Mouse (Mus musculus) hematopoietic stem cell, adult 5-6 weeks (primary cell): ENCODE results near the gene Gm8369. TPM values are rescaled to one million over a fixed set of nuclear protein-coding genes. Genes with fewer than 3 reads are reported as not detected.

Experiments
- total RNA-seq: library from RNA; stranded (forward); fragments of 172-1452, 232-1000 nt; gene quantifications from 2 replicates; pipeline ENCODE4 v1.2.3, GENCODE M21; 2017

Gm8369 gene
- total RNA-seq, 1 experiment from 2014 or later = 11.6 TPM

Other genes with a start within 250 kb of the Gm8369 start
- 0.38 TPM in 1 of 2 replicates, not detected in the other for gene Ms4a1, start 219.7 kb upstream of the Gm8369 start, total RNA-seq
- gene Ms4a5, start 202.1 kb upstream of the Gm8369 start, total RNA-seq = not detected in 2 replicates
- not detected in 2 replicates for gene Ms4a14, start 171.5 kb upstream of the Gm8369 start, total RNA-seq
- gene Ms4a7, start 149.8 kb upstream of the Gm8369 start, total RNA-seq = 2.8 TPM in 1 of 2 replicates, not detected in the other
- not detected in 2 replicates for gene Ms4a4a, start 110.4 kb upstream of the Gm8369 start, total RNA-seq
- 10.5 and 14.1 TPM in 2 replicates for gene Ms4a4c, start 81.2 kb upstream of the Gm8369 start, total RNA-seq
- 1.1 and 4.7 TPM in 2 replicates for gene Ms4a4b, start 42.4 kb upstream of the Gm8369 start, total RNA-seq
- 23.6 and 32.0 TPM in 2 replicates for gene Ms4a6c, start 16.6 kb upstream of the Gm8369 start, total RNA-seq
- gene Ms4a6b, start 30.6 kb downstream of the Gm8369 start, total RNA-seq = 15.9 and 39.4 TPM in 2 replicates
- 0.25 TPM in 1 of 2 replicates, not detected in the other for gene Ms4a4d, start 50.9 kb downstream of the Gm8369 start, total RNA-seq
- gene Ms4a6d, start 118.9 kb downstream of the Gm8369 start, total RNA-seq = 0.55 and 1.1 TPM in 2 replicates
- 7.5 and 21.3 TPM in 2 replicates for gene Ms4a2, start 137.8 kb downstream of the Gm8369 start, total RNA-seq
- 17.6 and 52.5 TPM in 2 replicates for gene Ms4a3, start 154.9 kb downstream of the Gm8369 start, total RNA-seq
- 1.2 TPM in 1 of 2 replicates, not detected in the other for gene Oosp2, start 174.6 kb downstream of the Gm8369 start, total RNA-seq
- 0.40 and 0.81 TPM in 2 replicates for gene Oosp1, start 205.2 kb downstream of the Gm8369 start, total RNA-seq
- not detected in 2 replicates for gene Oosp3, start 211.1 kb downstream of the Gm8369 start, total RNA-seq